Mouse (Mus musculus): ENCODE measurements around the gene Mgll. TPM values are rescaled to one million over a fixed set of nuclear protein-coding genes. Genes with fewer than 3 reads are reported as not detected.

Gene Mgll
- polyA plus RNA-seq, 1 experiment: 57.9 TPM

GRCm38 (mm10) chr6:88870594-88870993, 146.4 kb downstream of the Mgll start:
- 60% methylated on average over 4 of the region's 4 CpGs for WGBS
- Histone ChIP-seq H3K4me1 (ENCODE audit: control insufficient read depth, insufficient read depth, low read length) (no peaks in the 10 kb centered on the region; the same call in 1 of the 2 replicates), H3K4me3 (replicated peaks; ENCODE audit: control insufficient read depth, low read depth, low read length) (no peak overlapping the region), H3K27ac (ENCODE audit: control insufficient read depth, insufficient read depth, low read depth, low read length, poor library complexity) (no peak overlapping the region)
- no peak for TF ChIP-seq CTCF (IDR thresholded peaks at IDR 0.05; ENCODE audit: control insufficient read depth, insufficient read depth, low read length)
- no peak for TF ChIP-seq POLR2A (IDR thresholded peaks at IDR 0.05; ENCODE audit: borderline replicate concordance, control insufficient read depth, low read depth, low read length)

- Histone ChIP-seq H3K4me3 (replicated peaks; ENCODE audit: control insufficient read depth, low read depth, low read length) (no peak overlapping the region), H3K27ac (ENCODE audit: control insufficient read depth, insufficient read depth, low read depth, low read length, poor library complexity) (no peak overlapping the region), H3K4me1 (ENCODE audit: control insufficient read depth, insufficient read depth, low read length) (no peaks in the 10 kb centered on the region; the same call in 1 of the 2 replicates)
- TF ChIP-seq POLR2A (IDR thresholded peaks at IDR 0.05; ENCODE audit: borderline replicate concordance, control insufficient read depth, low read depth, low read length) (no peak), CTCF (IDR thresholded peaks at IDR 0.05; ENCODE audit: control insufficient read depth, insufficient read depth, low read length) (no peak)
- 77% methylated on average over 8 of the region's 8 CpGs for WGBS
Measured at GRCm38 (mm10) chr6:88871546-88871945, 147.3 kb downstream of the Mgll start.

DNA sequence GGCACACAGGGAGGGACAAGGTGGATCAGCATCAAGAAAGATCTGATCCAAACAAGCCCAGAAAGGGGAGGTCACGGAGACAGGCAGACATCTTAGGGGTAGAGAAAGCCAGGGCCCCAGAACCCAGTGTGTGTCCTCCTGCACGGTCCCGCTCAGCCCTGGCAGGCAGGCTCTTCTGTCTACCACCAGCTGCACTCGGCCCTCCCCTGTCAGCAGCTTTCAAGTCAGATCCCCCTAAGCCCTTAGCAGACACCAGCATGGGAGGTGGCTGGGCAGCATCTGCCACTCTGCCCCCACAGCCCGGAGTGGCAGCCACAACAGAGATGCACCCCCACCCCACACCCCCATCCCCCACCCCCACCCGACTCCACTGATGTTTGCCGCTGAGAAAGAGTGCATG, 148.6 kb downstream of the Mgll start:
- no peak overlapping the region for H3K27ac ChIP-seq (ENCODE audit: control insufficient read depth, insufficient read depth, low read depth, low read length, poor library complexity)
- no peak for TF ChIP-seq CTCF (IDR thresholded peaks at IDR 0.05; ENCODE audit: control insufficient read depth, insufficient read depth, low read length)
- no peak for TF ChIP-seq POLR2A (IDR thresholded peaks at IDR 0.05; ENCODE audit: borderline replicate concordance, control insufficient read depth, low read depth, low read length)
- WGBS: 60% methylated on average over 7 of the region's 7 CpGs
- no peaks in the 10 kb centered on the region; the same call in 1 of the 2 replicates for H3K4me1 ChIP-seq (ENCODE audit: control insufficient read depth, insufficient read depth, low read length)
- no peak overlapping the region for H3K4me3 ChIP-seq (replicated peaks; ENCODE audit: control insufficient read depth, low read depth, low read length)

GRCm38 (mm10) chr6:88873965-88874867, 150.0 kb downstream of the Mgll start:
- Histone ChIP-seq H3K4me1 (ENCODE audit: control insufficient read depth, insufficient read depth, low read length) (no peaks in the 10 kb centered on the region; the same call in 1 of the 2 replicates), H3K4me3 (replicated peaks; ENCODE audit: control insufficient read depth, low read depth, low read length) (no peak overlapping the region), H3K27ac (ENCODE audit: control insufficient read depth, insufficient read depth, low read depth, low read length, poor library complexity) (no peak overlapping the region; the same call in 1 of the 2 replicates)
- WGBS: 16% methylated on average over 74 of the region's 74 CpGs
- TF ChIP-seq POLR2A (IDR thresholded peaks at IDR 0.05; ENCODE audit: borderline replicate concordance, control insufficient read depth, low read depth, low read length) (no peak), CTCF (IDR thresholded peaks at IDR 0.05; ENCODE audit: control insufficient read depth, insufficient read depth, low read length) (no peak)

GRCm38 (mm10) chr6:88874868-88875508, 150.8 kb downstream of the Mgll start, which contains the start of gene Podxl2:
Gene Podxl2 (minus strand): TSS chr6:88875044.
- no peaks in the 10 kb centered on the region; the same call in 1 of the 2 replicates for H3K4me1 ChIP-seq (ENCODE audit: control insufficient read depth, insufficient read depth, low read length)
- WGBS: 13% methylated on average over 63 of the region's 63 CpGs
- no peak within 1 kb of the TSS for H3K4me3 ChIP-seq (replicated peaks; ENCODE audit: control insufficient read depth, low read depth, low read length)
- no peak within 1 kb of the TSS; the same call in 1 of the 2 replicates for H3K27ac ChIP-seq (ENCODE audit: control insufficient read depth, insufficient read depth, low read depth, low read length, poor library complexity)
- TF ChIP-seq POLR2A (IDR thresholded peaks at IDR 0.05; ENCODE audit: borderline replicate concordance, control insufficient read depth, low read depth, low read length) (no peak), CTCF (IDR thresholded peaks at IDR 0.05; ENCODE audit: control insufficient read depth, insufficient read depth, low read length) (no peak)

Other genes starting within 250 kb of the Mgll start
- 36.0 and 40.5 TPM in 2 replicates for gene Sec61a1, start 205.5 kb upstream of the Mgll start, polyA plus RNA-seq (2011; ENCODE audit: insufficient read depth, insufficient read length, low replicate concordance, missing spikeins)
- 2.1 and 2.7 TPM in 2 replicates for gene Kbtbd12, start 86.5 kb upstream of the Mgll start, polyA plus RNA-seq (2011; ENCODE audit: insufficient read depth, insufficient read length, low replicate concordance, missing spikeins)
- gene Abtb1, start 117.6 kb downstream of the Mgll start, polyA plus RNA-seq (2011; ENCODE audit: insufficient read depth, insufficient read length, low replicate concordance, missing spikeins): 92.2 and 165 TPM in 2 replicates
- 2.5 and 2.6 TPM in 2 replicates for gene Podxl2, start 150.6 kb downstream of the Mgll start, polyA plus RNA-seq (2011; ENCODE audit: insufficient read depth, insufficient read length, low replicate concordance, missing spikeins)
- 78.2 and 120 TPM in 2 replicates for gene Mcm2, start 174.4 kb downstream of the Mgll start, polyA plus RNA-seq (2011; ENCODE audit: insufficient read depth, insufficient read length, low replicate concordance, missing spikeins)
- gene Tpra1, start 177.8 kb downstream of the Mgll start, polyA plus RNA-seq (2011; ENCODE audit: insufficient read depth, insufficient read length, low replicate concordance, missing spikeins): 45.8 and 74.0 TPM in 2 replicates